Mouse (Mus musculus) embryonic facial prominence, embryonic 14.5 days (tissue): Measurements from ENCODE around the gene Esrrg. TPM values are rescaled to one million over a fixed set of nuclear protein-coding genes. Genes with fewer than 3 reads are reported as not detected.

Experiments
- ATAC-seq: fragments of 200-750 bp; cut with Nextera tagmentation; 2 replicates; pipeline ENCODE4 v1.8.0; 2017; ENCODE audit warnings: low read depth, moderate number of reproducible peaks, moderate TSS enrichment
- DNase-seq: peaks from one replicate; pipeline ENCODE4 v3.0.0-alpha.2; 2015; ENCODE audit warnings: low spot score
- H3K27ac ChIP-seq: fragments of 300-500 bp; sonication (generic); replicated peaks from 2 replicates; pipeline ENCODE4 v1.5.1; 2014; ENCODE audit warnings: low read depth, mild to moderate bottlenecking, low read length, moderate library complexity
- H3K27me3 ChIP-seq: fragments of 300-500 bp; sonication (generic); replicated peaks from 2 replicates; pipeline ENCODE4 v1.6.1; 2014; ENCODE audit warnings: low read length; ENCODE audit not compliant: control insufficient read depth, insufficient read depth
- H3K36me3 ChIP-seq: fragments of 300-500 bp; sonication (generic); 2 replicates; pipeline ENCODE4 v1.6.1; 2014; ENCODE audit warnings: low read length, mixed read lengths; ENCODE audit not compliant: control insufficient read depth, insufficient read depth
- H3K4me1 ChIP-seq: fragments of 300-500 bp; sonication (generic); 2 replicates; pipeline ENCODE4 v1.6.1; 2014; ENCODE audit warnings: antibody characterized with exemption, low read length; ENCODE audit not compliant: control insufficient read depth, insufficient read depth
- H3K4me2 ChIP-seq: fragments of 300-500 bp; sonication (generic); 2 replicates; pipeline ENCODE4 v1.6.1; 2014; ENCODE audit warnings: low read depth, mild to moderate bottlenecking, low read length, moderate library complexity, mixed read lengths
- H3K4me3 ChIP-seq: fragments of 300-500 bp; sonication (generic); 2 replicates; pipeline ENCODE4 v1.5.1; 2014; ENCODE audit warnings: low read depth, mild to moderate bottlenecking, low read length
- H3K9ac ChIP-seq: fragments of 300-500 bp; sonication (generic); 2 replicates; pipeline ENCODE4 v1.6.1; 2014; ENCODE audit warnings: low read depth, mild to moderate bottlenecking, low read length, moderate library complexity, mixed read lengths
- H3K9me3 ChIP-seq: fragments of 300-500 bp; sonication (generic); 2 replicates; pipeline ENCODE4 v1.6.1; 2016; ENCODE audit warnings: low read length; ENCODE audit not compliant: control insufficient read depth
- WGBS: fragments of 180-500 bp; shearing (Covaris S2); extraction: QIAGEN DNeasy Blood & Tissue Kit; methylation state at CpG from one replicate; pipeline ENCODE4 v1.1.7; 2014; 5-methylcytosine and 5-hydroxymethylcytosine counted together
- polyA plus RNA-seq: library from polyadenylated mRNA; unstranded; fragments of >200 nt; fragmentation: Nextera tagmentation; extraction: Ambion mirVana; gene quantifications from 2 replicates; pipeline ENCODE4 v1.2.1, GENCODE M21; 2014

The Esrrg gene
- polyA plus RNA-seq, 1 experiment from 2014 or later: 3.1 TPM

DNA sequence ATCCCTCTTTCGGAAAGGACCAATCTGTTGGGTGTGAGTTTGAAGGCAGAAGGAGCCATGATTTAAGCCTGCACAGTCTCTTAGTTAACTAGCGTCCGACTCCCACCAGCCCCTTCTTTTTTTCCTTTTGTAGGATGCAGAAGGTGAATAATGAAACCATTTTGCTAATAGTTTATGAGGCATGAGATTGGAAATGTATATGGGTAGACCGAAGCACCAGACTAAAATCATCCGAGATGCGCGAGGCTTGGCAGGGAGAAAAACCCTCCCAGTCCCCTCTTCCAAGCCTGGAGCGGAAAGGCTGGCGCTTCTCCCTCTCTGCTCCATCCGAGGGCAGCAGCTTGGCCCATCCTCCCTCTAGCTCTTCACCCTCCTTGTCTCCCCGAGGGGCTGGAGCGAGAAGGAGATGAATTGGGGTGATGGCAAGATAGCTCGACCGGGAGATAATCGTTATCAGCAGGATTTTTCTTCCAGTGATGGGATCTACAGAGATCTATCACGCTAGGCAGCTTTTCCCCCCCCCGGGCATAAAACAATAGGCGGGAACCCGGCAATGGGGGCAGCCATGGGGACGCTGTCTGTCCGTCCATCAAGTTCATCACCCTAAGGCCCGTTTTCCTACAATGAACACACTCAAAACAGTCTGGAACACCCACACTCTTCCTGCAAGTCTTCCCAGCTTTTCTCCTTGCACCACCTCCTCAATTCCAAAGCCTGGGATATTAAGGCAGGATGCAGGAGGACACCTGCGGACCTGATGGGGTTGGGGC is 2.1 kb upstream of the Esrrg start:
- WGBS: 3% methylated on average over 22 of the region's 23 CpGs
- no peak overlapping the region for H3K9ac ChIP-seq
- no peak overlapping the region for H3K4me3 ChIP-seq
- ATAC-seq (no peak), DNase-seq (no peak)
- no peak overlapping the region for H3K27ac ChIP-seq
- H3K36me3 ChIP-seq: no peaks in the 10 kb centered on the region
- H3K27me3 ChIP-seq: peaks cover 91% of the 10 kb centered on the region
- no peaks in the 10 kb centered on the region for H3K9me3 ChIP-seq
- peaks cover 24% of the 10 kb centered on the region for H3K4me1 ChIP-seq
- no peak overlapping the region for H3K4me2 ChIP-seq

GRCm38 (mm10) chr1:187607065-187608047 is 1.2 kb upstream of the Esrrg start:
- DNase-seq: no peak
- H3K36me3 ChIP-seq: no peaks in the 10 kb centered on the region
- H3K4me1 ChIP-seq: peaks cover 24% of the 10 kb centered on the region

DNA sequence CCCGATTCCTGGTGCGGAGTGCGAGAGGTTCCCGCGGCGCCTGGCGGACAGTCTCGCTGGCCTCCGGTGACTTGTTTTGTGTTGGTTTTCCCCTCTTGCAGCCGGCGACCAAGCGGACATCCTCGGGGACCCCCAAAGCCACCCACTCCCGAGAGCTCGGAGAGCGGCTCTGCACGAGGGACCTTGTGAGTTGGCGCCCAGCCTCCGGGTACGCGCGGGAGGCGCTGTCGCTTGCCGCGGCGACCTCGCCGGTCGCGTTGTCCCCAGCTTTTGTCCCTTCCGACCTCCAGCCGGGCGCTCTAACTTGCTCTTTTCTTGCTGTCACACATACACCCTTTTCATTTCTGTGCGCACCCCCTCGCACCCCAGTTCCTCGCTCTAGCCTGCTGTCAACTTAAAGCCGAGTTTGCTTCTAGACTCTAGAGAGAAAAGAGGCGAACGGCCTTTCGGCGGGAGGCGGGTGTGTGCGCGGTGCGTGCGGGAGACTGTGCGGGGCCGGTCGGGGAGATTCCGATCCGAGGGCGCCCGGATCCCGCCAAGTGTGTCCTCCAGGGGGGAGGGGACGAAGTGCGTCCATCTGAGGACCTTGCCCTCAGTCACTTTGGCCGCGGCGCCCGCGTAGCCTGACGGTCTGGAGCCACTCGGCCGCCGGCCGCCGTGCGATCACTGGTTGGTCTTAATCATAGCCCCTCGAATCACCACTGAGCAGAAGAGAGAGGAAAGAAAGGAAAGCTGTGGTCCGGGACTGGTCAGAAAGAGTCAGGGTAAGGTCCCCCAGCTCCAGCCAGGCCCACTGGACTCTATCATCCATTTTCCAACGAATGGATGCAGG is 646 bp downstream of the Esrrg start:
- Histone ChIP-seq H3K4me1 (peaks cover 24% of the 10 kb centered on the region), H3K9me3 (no peaks in the 10 kb centered on the region), H3K9ac (peak overlapping the region; percentile 49), H3K4me2 (peak overlapping the region; percentile 87), H3K27me3 (peaks cover 80% of the 10 kb centered on the region), H3K4me3 (peak overlapping the region; percentile 45), H3K27ac (no peak overlapping the region), H3K36me3 (no peaks in the 10 kb centered on the region)
- ATAC-seq: peak; percentile 42; the same call in 1 of the 2 replicates
- DNase-seq: no peak
- under 1% methylated on average over 67 of the region's 72 CpGs for WGBS

More at GRCm38 (mm10) chr1:187607065-187608047, 1.2 kb upstream of the Esrrg start:
- Histone ChIP-seq H3K9ac (no peak overlapping the region), H3K4me3 (peak overlapping the region; percentile 7; the same call in 1 of the 2 replicates), H3K9me3 (no peaks in the 10 kb centered on the region), H3K27ac (no peak overlapping the region), H3K4me2 (0 out of 2 replicates have a peak overlapping the region, but pooled peaks have one; percentile 5), H3K27me3 (peaks cover 98% of the 10 kb centered on the region)
- no peak for ATAC-seq
- 4% methylated on average over 39 of the region's 47 CpGs for WGBS

DNA sequence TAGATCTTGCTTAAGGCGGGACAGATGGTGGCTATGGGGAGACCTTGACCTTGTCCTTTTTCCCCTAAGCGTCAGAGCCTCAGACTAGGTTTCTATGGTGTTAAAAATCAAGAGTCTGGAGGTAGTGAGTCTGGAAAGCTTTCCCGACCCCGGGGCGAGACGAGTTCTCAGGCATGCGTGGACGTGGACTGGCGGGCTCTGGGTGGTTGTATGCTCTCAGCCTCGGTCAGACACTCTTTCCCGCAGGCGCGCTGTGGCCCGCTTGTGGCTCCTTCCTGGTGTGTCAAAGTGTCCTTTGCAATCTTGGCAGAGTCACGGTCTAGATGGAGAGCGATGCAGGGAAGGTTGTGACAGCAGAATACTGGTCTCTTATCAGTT is 1.3 kb downstream of the Esrrg start:
- DNase-seq: no peak
- ATAC-seq: no peak
- Histone ChIP-seq H3K27me3 (peaks cover 74% of the 10 kb centered on the region), H3K9ac (no peak overlapping the region), H3K27ac (no peak overlapping the region), H3K36me3 (no peaks in the 10 kb centered on the region), H3K4me1 (peaks cover 22% of the 10 kb centered on the region), H3K9me3 (no peaks in the 10 kb centered on the region), H3K4me2 (peak overlapping the region; percentile 87), H3K4me3 (peak overlapping the region; percentile 45)
- WGBS: 5% methylated on average over 16 of the region's 16 CpGs

GRCm38 (mm10) chr1:187610336-187610948 is 1.9 kb downstream of the Esrrg start:
- Histone ChIP-seq H3K27me3 (peaks cover 68% of the 10 kb centered on the region), H3K36me3 (no peaks in the 10 kb centered on the region), H3K4me3 (no peak overlapping the region), H3K9ac (no peak overlapping the region), H3K27ac (no peak overlapping the region), H3K4me2 (0 out of 2 replicates have a peak overlapping the region, but pooled peaks have one; percentile 87), H3K4me1 (peaks cover 18% of the 10 kb centered on the region), H3K9me3 (no peaks in the 10 kb centered on the region)
- DNase-seq (no peak), ATAC-seq (no peak)
- 36% methylated on average over 9 of the region's 9 CpGs for WGBS

- Histone ChIP-seq H3K36me3 (no peaks in the 10 kb centered on the region), H3K4me3 (no peak overlapping the region), H3K9ac (no peak overlapping the region), H3K4me1 (peaks cover 15% of the 10 kb centered on the region), H3K27me3 (peaks cover 53% of the 10 kb centered on the region), H3K9me3 (no peaks in the 10 kb centered on the region), H3K27ac (no peak overlapping the region), H3K4me2 (no peak overlapping the region)
- ATAC-seq (no peak), DNase-seq (no peak)
- WGBS: 28% methylated on average over 5 of the region's 5 CpGs
Observed at GRCm38 (mm10) chr1:187611925-187612324, 3.3 kb downstream of the Esrrg start.

GRCm38 (mm10) chr1:187613277-187613676 is 4.7 kb downstream of the Esrrg start:
- no peaks in the 10 kb centered on the region for H3K9me3 ChIP-seq
- ATAC-seq (no peak), DNase-seq (no peak)
- no peak overlapping the region for H3K4me3 ChIP-seq
- no peak overlapping the region for H3K9ac ChIP-seq
- H3K4me2 ChIP-seq: no peak overlapping the region
- H3K27me3 ChIP-seq: peaks cover 39% of the 10 kb centered on the region
- H3K36me3 ChIP-seq: no peaks in the 10 kb centered on the region
- no peak overlapping the region for H3K27ac ChIP-seq
- WGBS: 47% methylated on average over 3 of the region's 3 CpGs
- H3K4me1 ChIP-seq: peaks cover 7% of the 10 kb centered on the region
